Mouse (Mus musculus): ENCODE results near the gene Cfl1.
"Not testable (repeated sequence)": the region's sequence is repeated elsewhere in the genome, so short reads cannot be mapped to it uniquely, and the experiment has no call there.

The Cfl1 gene

GRCm38 (mm10) chr19:5488878-5489571 lies 1.2 kb upstream of the Cfl1 start:
- peak; percentile 91 for DNase-seq (ENCODE audit: low read depth, low spot score)

GRCm38 (mm10) chr19:5489721-5490120 lies 534 bp upstream of the Cfl1 start:
- DNase-seq (ENCODE audit: low read depth, low spot score): not testable (repeated sequence)

DNA sequence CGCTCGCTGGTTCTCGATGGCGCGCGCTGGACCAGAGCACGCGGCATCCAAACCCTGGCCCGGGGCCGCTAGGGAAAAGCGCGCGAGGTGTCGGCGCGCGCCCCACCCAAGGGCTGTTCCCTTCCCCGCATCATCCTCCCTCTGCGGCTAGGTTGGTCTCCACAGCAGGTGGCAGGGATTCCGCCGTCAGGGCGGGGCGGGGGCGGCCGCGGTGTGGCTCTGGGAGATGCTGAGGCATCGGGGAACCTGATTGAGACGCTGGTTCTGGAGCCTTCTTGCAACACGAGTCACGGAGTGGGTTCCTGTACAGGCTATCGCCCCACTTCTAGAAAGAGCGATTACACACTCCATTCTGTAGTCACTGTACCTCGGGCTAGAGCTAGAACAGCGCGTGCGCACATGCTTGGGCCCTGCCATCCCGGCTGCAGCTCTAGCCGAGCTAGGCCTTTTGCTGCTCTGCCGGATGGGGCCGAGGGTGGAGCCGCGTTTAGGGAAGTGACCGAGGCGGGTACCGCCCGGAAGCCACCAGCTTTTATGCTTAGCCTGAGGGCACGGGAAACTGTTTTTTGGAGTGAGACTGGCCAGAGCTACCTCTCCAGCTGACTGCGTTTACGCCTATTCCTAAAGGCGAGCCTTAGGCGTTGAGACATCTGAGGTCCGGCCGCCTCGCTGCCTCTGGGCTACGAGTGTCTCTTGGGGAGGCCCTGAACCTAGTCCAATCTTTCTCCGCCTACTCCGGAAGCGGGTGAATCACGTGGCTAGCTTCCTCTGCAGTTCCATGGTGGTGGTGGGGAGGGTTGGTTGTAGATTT lies 848 bp downstream of the Cfl1 start:
- DNase-seq (ENCODE audit: low read depth, low spot score): no peak

DNA sequence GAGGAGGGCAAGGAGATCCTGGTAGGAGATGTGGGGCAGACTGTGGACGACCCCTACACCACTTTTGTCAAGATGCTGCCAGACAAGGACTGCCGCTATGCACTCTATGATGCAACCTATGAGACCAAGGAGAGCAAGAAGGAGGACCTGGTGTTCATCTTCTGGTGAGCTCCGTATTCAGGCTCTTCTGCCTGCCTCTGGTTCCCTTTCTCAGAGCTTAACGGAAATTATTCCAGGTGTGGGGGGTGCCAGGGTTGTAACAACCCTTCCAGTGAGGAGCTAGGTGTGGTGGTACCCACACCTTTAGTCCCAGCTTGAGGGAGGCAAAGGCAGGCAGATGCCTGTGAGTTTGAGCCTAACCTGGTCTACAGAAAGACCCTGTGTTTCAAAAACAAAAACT lies 2.4 kb downstream of the Cfl1 start:
- DNase-seq (ENCODE audit: low read depth, low spot score): no peak

DNA sequence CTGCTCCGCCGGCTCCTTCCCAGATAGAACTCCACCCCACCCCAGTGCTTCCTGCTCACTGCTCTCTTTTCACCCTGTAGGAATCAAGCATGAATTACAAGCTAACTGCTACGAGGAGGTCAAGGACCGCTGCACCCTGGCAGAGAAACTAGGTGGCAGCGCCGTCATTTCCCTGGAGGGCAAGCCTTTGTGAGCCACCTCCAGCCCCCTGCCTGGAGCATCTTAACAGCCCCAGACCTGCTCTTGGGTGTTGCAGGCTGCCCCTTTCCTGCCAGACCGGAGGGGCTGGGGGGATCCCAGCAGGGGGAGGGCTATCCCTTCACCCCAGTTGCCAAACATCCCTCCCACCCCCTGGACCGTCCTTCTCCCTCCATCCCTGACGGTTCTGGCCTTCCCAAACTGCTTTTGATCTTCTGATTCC lies 3.1 kb downstream of the Cfl1 start:
- DNase-seq (ENCODE audit: low read depth, low spot score): not testable (repeated sequence)

DNA sequence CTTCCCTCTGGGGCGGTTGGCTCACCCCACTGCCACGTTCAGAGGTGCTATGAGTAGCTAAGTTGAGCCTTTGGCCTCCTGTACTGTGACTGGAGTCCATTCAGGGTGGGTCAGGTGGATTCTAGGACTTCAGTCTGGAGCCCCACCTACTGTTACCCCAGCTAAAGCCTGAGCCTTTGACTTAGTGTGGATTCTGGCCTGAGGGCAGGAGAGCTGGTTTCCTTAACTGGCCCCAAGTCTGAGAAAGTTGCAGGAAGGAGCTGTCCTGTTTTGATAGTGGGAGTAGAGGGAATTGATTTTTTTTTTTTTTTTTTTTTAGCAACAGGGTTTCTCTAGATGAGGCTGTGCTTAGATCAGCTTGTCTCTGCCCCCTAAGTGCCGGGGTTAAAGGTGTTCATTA lies 4.1 kb downstream of the Cfl1 start:
- no peak for DNase-seq (ENCODE audit: low read depth, low spot score)

- no peak for DNase-seq (ENCODE audit: low read depth, low spot score)
Measured at GRCm38 (mm10) chr19:5495353-5496051, 5.2 kb downstream of the Cfl1 start.

GRCm38 (mm10) chr19:5496052-5496370 lies 5.8 kb downstream of the Cfl1 start:
- no peak for DNase-seq (ENCODE audit: low read depth, low spot score)

DNA sequence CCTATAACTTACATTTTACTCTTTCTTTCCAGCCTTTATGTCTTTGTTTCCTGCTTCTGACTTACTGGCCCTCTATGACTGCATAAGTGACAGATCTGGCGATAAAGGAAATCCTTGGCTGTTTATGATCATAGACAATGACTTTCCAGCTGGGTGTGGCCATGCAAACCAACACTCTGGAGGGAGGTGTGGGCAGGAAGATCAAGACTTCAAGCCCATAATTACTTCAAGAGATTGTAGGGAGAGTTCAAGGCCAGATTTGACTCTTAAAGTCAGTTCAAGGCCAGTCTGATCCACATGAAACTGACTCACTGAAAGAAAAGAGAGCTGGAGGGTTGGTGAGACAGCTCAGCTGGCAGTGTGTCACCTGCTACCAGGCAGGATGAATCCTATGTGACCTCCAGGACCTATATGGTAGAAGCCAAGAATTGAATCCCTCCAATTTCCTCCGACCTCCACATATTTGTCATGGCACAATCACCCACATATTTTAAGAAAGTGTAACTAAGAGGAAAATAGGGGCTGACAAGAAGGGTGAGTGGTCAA lies 10.1 kb downstream of the Cfl1 start:
- DNase-seq (ENCODE audit: low read depth, low spot score): no peak

DNA sequence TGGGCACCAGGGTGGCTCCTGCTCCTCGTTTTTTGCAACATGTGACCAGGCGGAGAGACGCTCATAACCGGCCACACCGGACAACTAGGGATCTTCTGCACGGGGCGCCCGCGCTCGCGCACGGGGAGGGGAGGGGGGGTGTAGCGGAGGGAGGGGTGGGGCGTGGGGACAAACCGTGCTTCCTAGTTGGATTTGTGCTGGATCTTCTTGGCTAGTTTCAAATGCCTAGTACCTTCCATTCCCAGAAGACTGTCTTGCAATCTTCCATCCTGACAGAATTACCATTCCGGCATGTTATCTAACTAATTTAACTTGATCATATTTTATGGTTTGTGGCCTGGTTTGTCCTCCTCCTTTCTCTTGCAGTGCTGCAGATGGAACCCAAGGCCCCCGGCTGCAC lies 13.4 kb downstream of the Cfl1 start, which contains the start of gene 1700020D05Rik:
Gene 1700020D05Rik (minus strand): TSS at position 101 of the 400 bp plus-strand sequence.
- DNase-seq (ENCODE audit: low read depth, low spot score): no peak

DNA sequence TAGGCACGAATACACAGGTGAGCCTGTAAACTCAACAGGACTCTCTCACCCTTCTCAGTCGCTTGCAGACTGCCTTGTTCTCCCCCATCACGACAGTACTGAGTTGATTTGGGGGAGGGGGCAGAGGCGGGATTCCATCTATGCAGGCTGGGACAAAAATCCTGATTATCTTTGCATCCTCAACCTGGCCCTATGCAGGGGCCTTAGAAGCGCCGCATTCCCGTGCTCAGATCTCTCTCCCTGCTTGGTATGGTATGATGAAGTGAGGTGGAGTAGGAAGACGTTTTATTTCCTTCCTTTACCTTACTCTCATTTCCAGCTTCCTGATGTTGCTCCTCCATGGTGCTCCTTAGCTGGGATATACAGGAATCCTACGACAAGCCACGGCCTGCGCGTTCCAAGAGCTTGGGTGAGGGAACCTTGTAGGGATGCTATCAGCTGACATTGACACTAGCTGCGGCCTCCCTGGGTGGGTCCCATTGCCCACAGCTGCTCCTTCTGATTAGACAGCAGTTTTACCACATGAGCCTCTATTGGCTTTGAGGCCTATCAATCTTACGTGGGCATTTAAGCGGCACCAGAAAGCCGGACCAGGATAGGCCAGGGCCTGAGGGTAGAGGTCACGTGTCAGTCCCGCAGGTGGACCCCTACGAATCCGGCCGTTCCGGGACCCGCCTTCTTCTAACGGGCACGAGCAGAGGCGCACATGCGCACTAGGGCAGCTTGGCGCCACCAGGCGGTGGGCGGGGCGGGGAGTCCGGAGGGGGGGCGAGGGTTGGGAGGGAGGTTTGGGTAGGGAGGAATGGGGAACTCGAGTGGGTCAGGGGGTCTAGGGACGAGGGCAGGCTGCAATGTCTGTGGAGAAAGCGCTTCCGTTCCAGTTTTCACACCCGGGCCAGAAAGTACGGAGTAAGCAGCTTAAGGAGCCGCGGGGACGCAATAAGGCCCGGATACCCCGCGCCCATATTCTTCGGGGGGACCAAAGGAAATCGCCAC lies 20.1 kb downstream of the Cfl1 start, which contains the start of gene Snx32:
Gene Snx32 (minus strand): TSS at position 508 of the 996 bp plus-strand sequence.
- peak; percentile 98 for DNase-seq (ENCODE audit: low read depth, low spot score)

DNA sequence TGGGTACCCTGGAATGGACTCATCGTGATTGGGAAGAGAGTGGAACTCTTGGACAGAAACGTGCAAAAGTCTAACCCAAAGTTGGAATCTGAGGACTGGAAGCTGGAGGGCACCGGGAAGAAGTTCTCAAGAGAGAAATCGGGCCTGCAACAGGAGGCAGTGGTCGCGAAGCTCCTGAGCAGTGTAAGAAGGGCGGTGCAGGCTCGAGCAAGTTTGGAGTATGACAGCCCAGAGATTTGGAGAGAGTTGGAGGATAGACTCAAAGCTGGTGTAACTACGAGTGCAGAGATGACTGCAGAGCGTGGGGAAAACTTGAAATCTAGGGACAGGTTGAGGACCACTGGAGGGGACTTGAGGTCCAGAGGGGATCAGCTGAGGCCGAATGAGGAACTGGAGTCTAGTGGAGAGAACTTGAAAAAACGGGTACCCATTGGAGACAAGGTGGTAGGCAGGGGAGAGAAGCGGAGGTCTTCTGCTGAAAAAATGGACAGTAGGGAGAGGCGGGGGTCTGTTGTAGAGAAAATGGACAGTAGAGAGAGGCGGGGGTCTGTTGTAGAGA lies 20.9 kb downstream of the Cfl1 start:
- no peak for DNase-seq (ENCODE audit: low read depth, low spot score)

- DNase-seq (ENCODE audit: low read depth, low spot score): no peak
Measured at GRCm38 (mm10) chr19:5512091-5513004, 22.1 kb downstream of the Cfl1 start.

- DNase-seq (ENCODE audit: low read depth, low spot score): no peak
Measured at GRCm38 (mm10) chr19:5513005-5513349, 22.7 kb downstream of the Cfl1 start.

DNA sequence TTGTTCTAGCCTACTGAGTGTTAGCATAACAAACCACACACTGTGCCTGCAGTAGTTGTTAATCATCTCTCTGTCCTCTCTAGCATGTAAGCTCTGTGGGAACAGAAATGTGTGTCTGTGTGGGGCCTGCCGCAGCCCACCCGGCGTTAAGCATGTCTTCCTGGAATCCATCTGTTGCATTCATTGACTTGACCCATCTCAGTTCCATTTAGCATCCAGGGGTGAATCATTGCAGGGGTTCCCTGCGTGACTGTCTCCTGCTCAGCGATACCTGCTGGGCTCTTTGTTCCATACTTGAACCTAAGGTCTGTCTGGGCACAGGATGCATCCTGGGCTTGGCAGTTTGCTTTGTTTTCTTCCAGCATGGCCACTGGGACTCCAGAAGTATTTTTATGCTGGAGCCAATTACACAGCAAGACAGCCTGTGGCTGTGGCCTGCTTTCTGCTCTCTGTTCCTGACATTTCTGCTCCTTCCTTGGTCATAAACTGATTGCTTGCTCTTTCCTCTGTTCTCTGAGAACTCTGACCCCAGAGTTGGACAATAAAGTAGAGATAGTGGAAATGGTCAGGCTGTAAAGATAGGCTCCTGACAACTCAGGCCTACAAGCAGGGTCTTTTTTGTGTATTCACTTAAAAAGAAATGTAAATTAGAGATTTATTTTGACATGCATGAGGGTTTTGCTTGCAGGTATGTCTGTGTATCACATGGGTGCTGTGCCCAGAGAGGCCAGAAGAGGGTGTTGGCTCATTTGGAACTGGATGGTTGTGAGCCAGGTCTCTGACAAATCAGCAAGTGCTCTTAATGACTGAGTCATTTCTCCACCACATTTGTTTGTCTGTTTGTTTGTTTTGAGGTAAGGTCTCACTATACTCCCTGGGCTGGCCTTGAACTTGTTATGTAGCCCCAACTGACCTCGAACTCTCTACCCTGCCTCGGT lies 25.9 kb downstream of the Cfl1 start:
- no peak for DNase-seq (ENCODE audit: low read depth, low spot score)

DNA sequence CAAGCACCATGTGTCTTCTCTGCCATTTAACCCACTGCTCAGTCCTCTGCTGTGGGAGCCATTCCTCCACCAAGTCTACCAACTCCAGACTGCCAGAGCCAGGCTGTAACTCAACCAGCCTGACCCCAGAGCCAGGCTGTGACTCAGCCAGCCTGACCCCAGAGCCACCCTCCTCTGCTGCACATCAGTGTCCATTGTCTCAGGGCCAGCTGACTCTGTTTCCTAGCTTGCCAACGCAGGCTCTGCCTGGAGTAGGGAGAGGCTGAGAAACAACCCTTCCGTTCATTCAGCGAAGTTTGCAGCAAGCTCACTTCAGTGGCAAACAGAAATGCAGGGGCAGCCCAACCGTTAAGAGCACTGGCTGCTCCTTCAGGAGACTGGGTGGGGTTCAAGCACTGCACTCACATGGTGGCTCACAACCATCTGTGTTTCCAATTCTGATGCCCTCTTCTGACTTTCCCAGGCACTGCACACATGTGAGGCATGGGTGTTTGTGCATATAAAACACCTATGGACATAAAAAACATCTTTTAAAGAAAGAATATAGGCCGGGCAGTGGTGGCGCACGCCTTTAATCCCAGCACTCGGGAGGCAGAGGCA lies 26.8 kb downstream of the Cfl1 start:
- no peak for DNase-seq (ENCODE audit: low read depth, low spot score)

- DNase-seq (ENCODE audit: low read depth, low spot score): no peak
Measured at GRCm38 (mm10) chr19:5518721-5519120, 28.5 kb downstream of the Cfl1 start.

DNA sequence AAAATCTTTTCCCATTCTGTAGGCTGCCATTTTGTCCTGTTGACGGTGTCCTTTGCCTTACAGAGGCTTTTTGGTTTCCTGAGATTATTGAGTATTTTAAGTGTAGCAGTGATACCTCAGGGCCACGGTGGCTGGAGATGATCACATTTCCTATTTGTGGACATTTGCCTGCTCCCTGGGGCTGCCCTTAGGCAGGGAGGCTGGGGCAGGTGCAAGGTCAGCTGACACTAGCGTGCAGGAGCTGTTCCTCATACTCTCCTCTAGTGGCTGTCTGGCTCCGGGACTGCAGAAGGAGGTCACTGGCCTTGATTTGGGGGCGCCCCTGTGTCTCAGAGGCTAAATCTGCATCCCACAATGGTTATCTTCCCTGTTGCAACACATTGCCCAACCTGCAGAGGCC lies 34.9 kb downstream of the Cfl1 start:
- no peak for DNase-seq (ENCODE audit: low read depth, low spot score)

All from brain, embryonic 18.5 days (tissue).